Mouse (Mus musculus): ENCODE data around the gene Fam107b.

GRCm38 (mm10) chr2:3800555-3800878, 230.2 kb downstream of the Fam107b start:
- no peak for TF ChIP-seq CTCF (IDR thresholded peaks at IDR 0.05)
- TF ChIP-seq EP300 (IDR thresholded peaks at IDR 0.05): no peak

All from lung, postnatal 0 days (tissue).